Mouse (Mus musculus) heart, adult 18-20 months (tissue): ENCODE measurements around the gene Nfia. TPM values are rescaled to one million over a fixed set of nuclear protein-coding genes. Genes with fewer than 3 reads are reported as not detected.
A peak's percentile ranks its signal among the peaks of the same experiment; 100 is the strongest.

Source experiments
- DNase-seq, 2 experiments: peaks; one replicate each; pipeline ENCODE4 v3.0.0; 2021 to 2022; ENCODE audit warnings: mixed read lengths in 1 of 2
- total RNA-seq, 2 experiments: library from RNA; stranded (reverse); gene quantifications; 2 replicates each; pipeline ENCODE4 v1.2.3; 2021

Gene Nfia
- total RNA-seq, 2 experiments from 2014 or later: 115 to 127 TPM

DNA sequence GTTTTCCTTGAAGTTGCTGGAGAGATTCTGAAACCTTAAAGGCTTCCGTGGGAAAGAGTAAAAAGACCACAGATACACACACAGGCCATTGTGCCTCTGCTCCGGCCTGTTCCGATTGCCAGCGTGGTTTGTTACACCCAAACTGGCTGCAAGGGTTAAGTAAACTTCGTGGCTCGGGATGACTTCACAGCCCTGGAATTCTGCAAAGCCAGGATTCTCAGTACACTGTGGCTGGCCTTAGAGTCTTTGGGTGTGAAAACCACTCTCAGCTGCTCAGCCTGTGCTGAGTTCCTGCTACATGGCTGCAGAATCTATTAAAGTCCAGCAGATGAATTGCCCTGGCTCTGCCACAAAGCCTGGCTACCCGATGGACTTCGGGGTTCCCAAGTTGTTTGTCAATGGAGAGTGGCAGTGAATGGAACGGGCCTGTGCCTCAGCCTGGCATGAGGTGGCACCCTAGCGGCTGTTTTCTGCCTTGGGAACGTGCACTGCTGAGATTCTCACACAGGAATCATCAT is 231.6 kb downstream of the Nfia start:
- peak; percentile 80 to 85 for DNase-seq

- no peak for DNase-seq
Measured at GRCm38 (mm10) chr4:98004986-98005385, 232.5 kb downstream of the Nfia start.

DNA sequence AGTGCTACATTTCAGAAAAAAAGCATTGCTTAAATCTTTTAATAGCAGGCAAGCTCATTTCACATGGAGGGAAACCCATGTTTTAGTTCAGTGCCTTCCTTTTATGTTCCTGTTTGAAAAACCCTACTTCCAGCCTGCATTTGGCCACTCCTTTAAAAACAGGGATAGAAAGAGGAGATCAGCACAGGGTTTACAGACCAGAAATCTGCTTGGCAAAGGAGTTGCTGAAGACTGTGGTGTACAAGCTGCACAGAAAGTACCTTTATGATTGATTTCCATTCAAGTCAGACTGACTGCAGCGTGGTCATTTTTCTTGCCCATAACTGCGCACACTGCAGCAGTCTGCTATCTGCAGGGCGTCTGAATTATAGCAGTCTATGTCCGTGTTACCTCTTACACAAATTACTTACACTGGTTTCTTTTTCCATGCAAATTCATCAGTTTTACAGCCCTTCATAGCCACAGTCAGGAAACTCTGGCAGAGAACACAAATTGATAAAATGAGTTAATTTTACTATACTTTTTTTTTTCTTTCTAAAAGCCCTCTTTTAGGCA is 236.4 kb downstream of the Nfia start:
- DNase-seq: no peak

- no peak for DNase-seq
Measured at GRCm38 (mm10) chr4:98009966-98010365, 237.4 kb downstream of the Nfia start.

DNA sequence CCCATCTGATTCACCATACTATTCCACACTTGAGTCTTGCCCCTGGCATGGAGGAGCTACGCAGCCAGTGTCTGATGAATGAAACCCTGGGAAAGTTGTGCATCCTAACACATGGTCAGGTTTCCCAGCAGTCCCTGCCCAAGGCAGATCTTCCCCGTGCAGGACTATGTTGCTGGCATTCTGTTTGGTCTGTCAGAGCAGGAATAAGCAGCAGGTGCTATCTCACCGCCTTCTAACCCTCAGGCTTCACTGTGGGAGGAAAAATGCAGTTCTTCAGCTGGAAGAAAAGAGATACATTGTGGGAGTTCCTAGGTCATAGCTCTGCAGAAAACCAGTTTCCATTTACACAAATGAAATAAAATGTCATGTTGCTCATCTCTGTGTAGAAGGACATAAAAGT is 247.3 kb downstream of the Nfia start:
- DNase-seq: no peak

- no peak for DNase-seq
Measured at GRCm38 (mm10) chr4:98020836-98021235, 248.3 kb downstream of the Nfia start.

DNA sequence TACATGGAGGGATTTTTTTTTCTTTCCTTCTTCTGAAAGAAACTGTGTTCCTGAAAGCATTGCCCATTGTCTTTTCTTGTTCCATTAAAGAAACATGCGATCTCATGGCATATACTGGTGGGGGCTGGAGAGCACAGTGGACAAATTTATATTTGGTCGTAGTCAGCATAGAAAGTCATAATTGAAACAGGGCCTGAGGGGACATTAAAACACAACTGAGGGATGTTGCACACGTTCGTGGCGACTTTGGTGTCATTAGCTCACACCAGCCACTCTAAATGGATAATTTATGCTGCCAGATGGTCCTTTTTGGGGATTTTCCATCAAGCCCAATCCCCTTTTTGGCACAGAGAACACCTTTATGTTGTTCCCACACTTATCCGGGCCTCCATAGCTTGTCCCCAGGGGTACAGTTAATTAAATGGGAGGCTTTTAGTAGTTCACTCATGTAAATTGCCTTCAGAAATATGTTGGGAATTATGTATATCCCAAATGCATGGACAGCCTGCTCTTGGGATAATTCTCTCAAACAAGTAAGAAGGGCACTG is 250.8 kb downstream of the Nfia start:
- no peak for DNase-seq

DNA sequence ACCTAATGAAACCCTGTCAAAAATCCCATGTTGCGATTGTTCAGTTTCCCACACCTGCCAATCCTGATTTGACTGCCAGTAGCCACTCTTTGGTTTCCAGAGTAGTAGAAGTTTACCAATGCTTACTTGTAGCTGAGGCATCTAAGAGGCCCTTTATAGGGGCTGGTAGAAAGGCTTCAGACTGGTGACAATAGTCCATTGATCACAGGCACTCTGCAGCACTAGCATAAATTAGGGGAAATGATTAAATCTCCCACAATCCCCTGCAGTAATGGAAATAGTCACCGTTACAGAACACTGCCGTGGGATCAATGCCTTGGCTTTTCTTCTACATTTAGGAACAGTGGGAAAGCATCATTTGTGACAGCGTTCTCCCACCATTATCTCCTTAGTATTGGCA is 254.9 kb downstream of the Nfia start:
- DNase-seq: no peak

DNA sequence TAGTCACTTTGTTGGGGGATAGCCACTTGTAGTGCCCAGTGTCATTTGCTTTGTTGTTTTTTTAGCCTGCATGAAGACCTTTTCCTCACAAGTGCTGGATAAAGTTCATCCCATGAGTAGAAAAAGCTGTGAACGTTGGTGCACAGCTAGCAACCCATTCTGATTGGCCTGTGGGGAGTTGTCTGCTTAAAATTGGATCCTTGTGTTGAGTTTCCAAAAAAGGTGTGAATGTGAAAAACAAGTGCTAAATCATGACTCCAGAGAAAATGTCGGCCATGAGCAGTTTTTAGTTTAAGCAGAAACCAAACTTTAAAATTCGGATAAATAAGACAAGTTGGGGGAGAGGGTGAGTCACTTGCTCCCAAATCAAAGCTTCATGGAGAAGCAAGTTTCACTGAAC is 259.3 kb downstream of the Nfia start:
- no peak for DNase-seq

DNA sequence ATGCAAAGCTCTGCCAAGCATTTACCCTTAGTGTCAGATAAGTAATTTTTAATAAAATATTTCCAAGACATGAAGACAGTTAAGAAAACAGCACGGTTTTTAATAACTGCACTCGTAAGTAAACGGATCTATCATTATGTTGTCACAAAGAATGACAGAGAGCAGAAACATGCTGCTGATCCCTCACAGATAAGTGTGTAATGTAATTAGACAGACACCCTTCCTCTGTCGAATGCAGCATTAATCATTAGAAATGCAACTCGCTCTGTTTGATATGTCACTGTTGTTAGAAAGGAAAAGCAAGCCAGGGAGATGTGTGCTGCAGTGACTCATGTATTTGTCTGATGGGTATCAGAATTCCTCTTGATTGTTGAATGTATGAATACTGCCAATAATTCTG is 259.8 kb downstream of the Nfia start:
- no peak for DNase-seq

DNA sequence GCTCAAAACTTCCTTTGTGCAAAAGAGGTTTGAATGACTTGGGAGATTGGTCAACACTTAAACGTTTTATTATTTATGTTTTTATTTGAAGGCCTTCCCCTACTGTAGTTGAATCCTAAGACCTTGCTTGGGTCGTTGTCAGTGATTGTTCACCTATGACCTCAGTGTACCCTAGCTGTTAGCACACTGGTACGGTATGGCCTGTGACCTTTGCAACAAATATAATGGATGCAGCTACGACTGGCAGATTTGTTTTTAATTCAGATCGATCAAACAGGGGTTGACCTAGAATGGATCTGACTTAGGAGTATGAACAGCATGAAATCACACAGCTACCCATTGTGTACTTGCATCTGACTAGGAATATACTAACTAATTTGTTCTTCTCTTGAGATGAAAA is 266.6 kb downstream of the Nfia start:
- no peak for DNase-seq

DNA sequence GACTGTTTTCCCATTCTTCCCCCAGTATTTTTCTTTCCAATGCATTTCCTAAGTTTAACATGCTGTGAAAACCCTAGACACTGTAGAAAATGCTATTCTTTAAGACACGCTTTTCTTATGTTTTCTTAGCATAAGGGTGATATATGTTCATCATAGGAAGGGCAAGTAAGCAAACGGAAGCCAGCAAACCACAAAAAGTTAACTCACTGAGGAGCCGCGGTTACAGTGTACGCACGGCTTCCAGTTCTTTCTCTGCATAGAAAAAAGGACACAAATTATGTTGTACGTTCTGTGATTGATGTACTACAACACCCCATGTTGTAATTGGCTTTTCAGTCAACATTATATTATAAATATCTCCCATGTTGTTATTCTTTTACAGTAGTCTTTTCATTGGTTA is 267.6 kb downstream of the Nfia start:
- DNase-seq: no peak

DNA sequence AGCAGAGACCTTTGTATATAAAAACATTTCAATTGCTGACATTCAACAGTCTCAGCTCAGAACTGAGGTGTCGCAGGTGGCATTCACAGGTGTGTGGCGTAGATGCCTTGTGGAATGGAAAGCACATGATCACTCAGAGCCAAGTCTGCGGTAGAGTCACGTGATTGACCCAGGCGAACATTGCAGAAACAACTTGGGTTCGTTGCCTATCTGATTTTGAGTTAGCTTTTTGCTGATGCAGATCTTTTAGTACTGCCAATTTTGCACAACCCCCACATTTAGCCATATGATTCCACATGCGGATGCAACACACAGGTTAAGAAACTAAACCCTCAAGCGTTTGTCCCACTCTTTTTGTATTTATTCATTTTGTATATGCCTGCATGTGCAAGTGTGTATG is 272.1 kb downstream of the Nfia start:
- DNase-seq: no peak

DNA sequence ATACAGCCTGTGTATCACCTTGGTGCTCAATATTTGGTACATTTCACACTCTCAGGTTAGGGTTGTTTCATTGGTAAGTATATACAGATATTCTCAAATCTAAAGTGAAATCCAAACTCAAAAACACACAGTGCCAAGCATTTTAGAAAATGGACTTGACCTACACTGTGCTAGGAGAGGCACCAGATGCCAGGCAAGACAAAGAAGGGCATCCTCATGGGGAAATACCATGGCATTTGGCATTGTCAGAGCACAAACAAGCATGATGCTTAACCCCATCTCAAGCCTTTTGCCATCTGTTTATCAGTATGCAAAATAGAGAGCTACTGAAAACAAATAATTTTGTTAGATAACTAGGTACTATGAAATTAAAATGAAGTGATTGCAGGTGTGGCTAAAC is 274.8 kb downstream of the Nfia start:
- no peak for DNase-seq

- DNase-seq: peak; percentile 41 to 70
Measured at GRCm38 (mm10) chr4:98049584-98049983, 277.1 kb downstream of the Nfia start.

GRCm38 (mm10) chr4:98050003-98050620 is 277.6 kb downstream of the Nfia start:
- no peak for DNase-seq

DNA sequence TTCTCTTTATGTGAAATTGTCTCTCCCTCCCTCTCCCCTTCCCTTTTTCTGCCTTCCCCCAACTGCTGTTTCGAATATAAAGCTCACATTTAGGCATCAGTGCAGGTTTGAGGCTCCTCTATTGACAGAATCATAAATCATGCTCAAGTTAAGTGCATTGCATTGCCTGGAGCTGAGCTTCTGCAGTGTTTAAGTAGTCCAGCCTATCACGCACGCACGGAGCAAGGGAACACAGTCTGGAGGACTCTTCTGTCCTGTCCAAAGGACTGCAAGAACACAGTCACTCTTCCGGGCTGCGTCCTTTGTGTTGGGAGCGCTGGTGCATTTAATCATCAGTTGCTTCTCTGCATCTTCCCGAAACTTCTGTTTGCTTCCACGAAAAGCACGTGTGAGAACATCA is 278.2 kb downstream of the Nfia start:
- DNase-seq: no peak

- DNase-seq: no peak
Measured at GRCm38 (mm10) chr4:98051326-98051725, 278.8 kb downstream of the Nfia start.

DNA sequence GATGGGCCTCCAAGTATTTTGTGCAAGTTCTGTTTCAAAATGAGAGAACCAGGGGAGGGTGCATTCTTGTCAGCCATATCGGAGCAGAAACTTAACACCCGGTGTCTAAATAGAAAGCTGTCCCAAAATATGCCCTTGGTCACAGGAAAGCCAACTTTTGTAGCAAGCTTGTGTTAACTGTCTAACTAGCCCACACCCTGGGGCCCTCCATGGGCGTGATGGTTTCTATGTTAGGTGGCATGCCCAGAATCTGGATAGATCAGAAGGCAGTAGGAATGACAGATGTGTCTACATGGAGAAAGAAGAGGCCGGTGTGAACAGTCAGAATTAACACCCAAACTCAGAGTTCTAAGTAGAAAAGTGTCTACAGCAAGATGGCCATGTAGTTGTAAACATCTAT is 282.5 kb downstream of the Nfia start:
- DNase-seq: no peak

GRCm38 (mm10) chr4:98056396-98057020 is 284.0 kb downstream of the Nfia start:
- no peak for DNase-seq

DNA sequence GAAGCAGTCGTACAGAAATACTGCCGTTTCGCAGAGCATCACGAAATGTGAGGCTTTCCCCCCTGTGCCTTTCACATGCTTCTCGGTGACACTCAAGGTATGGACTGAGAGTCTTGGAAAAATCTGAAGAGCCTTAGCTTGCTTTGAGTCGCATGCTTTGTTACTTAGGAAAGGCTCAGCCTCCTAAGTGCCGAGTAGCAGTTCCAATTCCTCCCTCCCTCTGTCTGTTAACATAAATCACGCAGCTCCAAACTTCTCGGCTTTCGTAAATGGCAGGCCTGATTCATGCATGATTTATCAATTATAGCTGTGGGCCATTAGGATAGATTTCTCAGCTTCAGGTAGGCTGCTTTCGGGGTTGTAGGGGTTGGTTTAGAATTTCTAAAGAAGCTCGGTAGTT is 284.7 kb downstream of the Nfia start:
- DNase-seq: no peak

DNA sequence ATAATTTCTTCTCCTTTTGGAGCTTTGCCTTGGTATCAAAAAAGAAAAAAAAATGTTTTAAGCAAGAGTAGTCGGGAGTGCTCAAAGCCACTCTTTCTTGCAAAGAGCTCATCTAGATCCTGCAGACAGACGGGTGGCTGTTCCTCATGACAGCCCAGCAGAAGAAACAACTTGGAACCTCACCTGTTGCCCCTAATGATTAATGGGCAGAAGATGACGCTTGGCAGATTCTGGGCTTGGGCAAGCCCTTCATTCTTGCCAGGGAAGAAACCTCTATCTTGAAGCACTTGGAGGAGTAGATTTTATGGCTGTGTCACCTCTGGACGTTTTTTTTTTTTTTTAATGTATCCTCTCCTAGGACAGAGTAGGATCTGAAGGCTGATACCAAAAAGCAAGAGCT is 285.2 kb downstream of the Nfia start:
- DNase-seq: no peak

DNA sequence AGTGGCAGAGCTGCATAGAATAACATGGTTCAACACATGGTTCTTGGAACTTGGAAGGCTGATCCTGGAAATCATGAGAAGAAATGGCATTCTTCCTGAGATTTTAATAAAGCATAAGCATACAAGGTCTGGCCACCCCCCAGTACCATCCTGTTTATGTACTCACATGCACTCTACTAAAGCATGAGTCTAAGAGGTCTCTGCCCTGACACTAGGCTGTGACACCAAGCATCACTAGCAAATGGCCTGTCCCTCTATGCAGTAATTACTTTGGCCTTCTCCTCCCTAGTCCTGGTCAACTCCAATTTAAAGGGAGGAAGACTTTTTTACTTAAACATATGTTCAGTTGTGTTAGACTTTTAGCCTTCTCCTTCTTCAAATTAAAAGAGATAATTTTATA is 285.6 kb downstream of the Nfia start:
- no peak for DNase-seq

- DNase-seq: no peak
Measured at GRCm38 (mm10) chr4:98060601-98061000, 288.1 kb downstream of the Nfia start.
